Mouse (Mus musculus): ENCODE results near the gene Ppfibp1.

GRCm38 (mm10) chr6:147062034-147062433, 173.7 kb downstream of the Ppfibp1 start:
- no peak for TF ChIP-seq HCFC1 (IDR thresholded peaks at IDR 0.05; ENCODE audit: borderline replicate concordance, insufficient read depth, low read length)
- no peak for TF ChIP-seq CHD2 (IDR thresholded peaks at IDR 0.05; ENCODE audit: low read depth, low read length)
- TF ChIP-seq MAFK (IDR thresholded peaks at IDR 0.05; ENCODE audit: insufficient read depth, low read depth, low read length) = no peak

All from ES-E14 (cell line).